Mouse (Mus musculus) stomach, embryonic 14.5 days (tissue): Measurements from ENCODE around the gene Bcs1l. TPM values are rescaled to one million over a fixed set of nuclear protein-coding genes. Genes with fewer than 3 reads are reported as not detected.

ENCODE experiments used
- ATAC-seq: fragments of 200-750 bp; cut with Nextera tagmentation; 2 replicates; pipeline ENCODE4 v1.8.0; 2017; ENCODE audit warnings: low read depth, moderate TSS enrichment; ENCODE audit not compliant: insufficient number of reproducible peaks, insufficient read depth, low FRiP score
- H3K27ac ChIP-seq: fragments of 300-500 bp; sonication (generic); 2 replicates; pipeline ENCODE4 v1.5.1; 2014; ENCODE audit warnings: mild to moderate bottlenecking, low read length, moderate library complexity, mixed read lengths
- H3K27me3 ChIP-seq: fragments of 300-500 bp; sonication (generic); 2 replicates; pipeline ENCODE4 v1.6.1; 2014; ENCODE audit warnings: low read length, control low read depth, mixed read lengths; ENCODE audit not compliant: control insufficient read depth, insufficient read depth
- H3K36me3 ChIP-seq: fragments of 300-500 bp; sonication (generic); 2 replicates; pipeline ENCODE4 v1.6.1; 2014; ENCODE audit warnings: mild to moderate bottlenecking, control low read depth, low read length, moderate library complexity, mixed read lengths; ENCODE audit not compliant: control insufficient read depth, insufficient read depth
- H3K4me1 ChIP-seq: fragments of 300-500 bp; sonication (generic); 2 replicates; pipeline ENCODE4 v1.6.1; 2014; ENCODE audit warnings: low read length, control low read depth, mixed read lengths; ENCODE audit not compliant: control insufficient read depth, insufficient read depth
- H3K4me2 ChIP-seq: fragments of 300-500 bp; sonication (generic); replicated peaks from 2 replicates; pipeline ENCODE4 v1.6.1; 2014; ENCODE audit warnings: low read depth, low read length, control low read depth
- H3K4me3 ChIP-seq: fragments of 300-500 bp; sonication (generic); 2 replicates; pipeline ENCODE4 v1.5.1; 2014; ENCODE audit warnings: low read depth, low read length, control low read depth
- H3K9ac ChIP-seq: fragments of 300-500 bp; sonication (generic); replicated peaks from 2 replicates; pipeline ENCODE4 v1.6.1; 2014; ENCODE audit warnings: low read depth, mild to moderate bottlenecking, control low read depth, low read length, moderate library complexity, mixed read lengths
- H3K9me3 ChIP-seq: fragments of 300-500 bp; sonication (generic); 2 replicates; pipeline ENCODE4 v1.6.1; 2016; ENCODE audit warnings: low read depth, low read length, control low read depth; ENCODE audit not compliant: control insufficient read depth
- WGBS: fragments of 180-500 bp; shearing (Covaris S2); extraction: QIAGEN DNeasy Blood & Tissue Kit; methylation state at CpG from one replicate; pipeline ENCODE4 v1.1.7; 2014; 5-methylcytosine and 5-hydroxymethylcytosine counted together
- polyA plus RNA-seq: library from polyadenylated mRNA; unstranded; fragments of >200 nt; fragmentation: Nextera tagmentation; extraction: Ambion mirVana; gene quantifications from 2 replicates; pipeline ENCODE4 v1.2.1, GENCODE M21; 2014

Bcs1l gene
- polyA plus RNA-seq, 1 experiment from 2014 or later, result 20.0 TPM

DNA sequence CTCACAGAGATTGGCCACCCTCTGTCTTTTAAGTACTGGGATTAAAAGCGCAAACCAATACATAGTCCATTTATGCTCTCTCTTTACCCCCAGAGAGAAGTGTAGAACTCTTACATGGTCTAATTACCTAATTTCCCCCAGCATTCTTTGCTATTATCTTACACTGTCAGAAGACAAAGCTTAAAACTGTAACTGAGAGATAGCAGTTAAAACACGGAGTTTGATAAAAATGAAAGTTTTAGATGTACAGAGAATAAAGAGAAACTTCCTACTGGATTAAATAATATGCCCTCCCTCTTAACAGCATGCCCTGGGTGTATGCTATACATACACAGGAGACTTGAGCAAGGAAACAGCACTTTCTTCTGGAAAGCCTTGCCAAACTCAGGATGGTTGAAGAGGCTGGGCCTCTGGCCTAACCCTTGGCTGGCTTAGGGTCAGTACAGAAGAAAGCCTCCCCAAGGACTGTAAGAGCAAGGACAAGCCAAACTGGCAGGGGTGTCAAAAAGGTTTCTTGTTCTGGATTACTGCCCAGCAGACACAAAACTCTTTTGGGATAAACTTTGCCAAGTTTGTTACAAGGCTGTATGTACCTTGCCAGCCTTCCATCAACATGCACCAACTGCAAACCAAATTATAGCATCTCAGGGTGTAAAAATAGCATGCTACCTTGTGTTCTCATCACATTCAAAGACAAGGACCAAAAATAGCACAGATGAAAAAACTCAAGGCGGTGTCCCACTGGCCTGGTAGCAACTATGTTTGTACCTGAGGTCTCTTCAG is 3.3 kb upstream of the Bcs1l start:
- Histone ChIP-seq H3K27me3 (no peaks in the 10 kb centered on the region), H3K4me1 (peaks cover 8% of the 10 kb centered on the region), H3K9me3 (no peaks in the 10 kb centered on the region), H3K27ac (no peak overlapping the region), H3K4me3 (no peak overlapping the region), H3K4me2 (no peak overlapping the region), H3K9ac (no peak overlapping the region), H3K36me3 (peaks cover 16% of the 10 kb centered on the region; the same call in 1 of the 2 replicates)
- WGBS, result 92% methylated on average over 3 of the region's 3 CpGs
- ATAC-seq, result no peak

DNA sequence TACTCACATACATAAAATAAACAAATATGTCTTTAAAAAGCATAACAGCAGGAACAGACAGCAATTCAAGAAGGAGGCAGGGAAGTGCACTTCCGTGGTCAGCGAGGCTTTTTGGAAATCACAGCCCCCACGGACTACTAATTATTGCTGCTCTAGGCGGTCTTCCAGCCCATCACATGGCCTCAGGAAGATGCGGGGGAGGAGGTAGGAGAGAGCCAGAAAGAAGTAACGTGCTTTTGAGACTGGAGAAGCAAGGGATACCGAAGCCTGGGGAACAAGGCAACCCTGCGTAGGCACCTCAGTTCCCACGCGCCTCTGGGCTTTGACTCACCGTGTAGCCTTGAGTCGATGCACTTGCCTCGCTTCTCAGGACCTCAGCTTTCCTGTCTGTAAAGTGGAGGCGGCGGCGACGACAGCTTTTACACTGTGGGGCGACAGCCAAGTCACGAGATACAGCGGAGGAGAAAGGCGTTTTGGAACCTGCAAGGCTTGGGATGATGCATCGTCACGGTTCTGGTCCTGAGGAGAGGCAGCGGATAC is 786 bp upstream of the Bcs1l start:
- peaks cover 8% of the 10 kb centered on the region for H3K4me1 ChIP-seq
- H3K4me2 ChIP-seq, result peak overlapping the region; percentile 80
- no peaks in the 10 kb centered on the region for H3K27me3 ChIP-seq
- no peaks in the 10 kb centered on the region for H3K9me3 ChIP-seq
- no peak for ATAC-seq
- peak overlapping the region; percentile 80 for H3K27ac ChIP-seq
- peak overlapping the region; percentile 79 for H3K4me3 ChIP-seq
- H3K36me3 ChIP-seq, result peaks cover 25% of the 10 kb centered on the region; the same call in 1 of the 2 replicates
- under 1% methylated on average over 24 of the region's 24 CpGs for WGBS
- H3K9ac ChIP-seq, result peak overlapping the region; percentile 60

DNA sequence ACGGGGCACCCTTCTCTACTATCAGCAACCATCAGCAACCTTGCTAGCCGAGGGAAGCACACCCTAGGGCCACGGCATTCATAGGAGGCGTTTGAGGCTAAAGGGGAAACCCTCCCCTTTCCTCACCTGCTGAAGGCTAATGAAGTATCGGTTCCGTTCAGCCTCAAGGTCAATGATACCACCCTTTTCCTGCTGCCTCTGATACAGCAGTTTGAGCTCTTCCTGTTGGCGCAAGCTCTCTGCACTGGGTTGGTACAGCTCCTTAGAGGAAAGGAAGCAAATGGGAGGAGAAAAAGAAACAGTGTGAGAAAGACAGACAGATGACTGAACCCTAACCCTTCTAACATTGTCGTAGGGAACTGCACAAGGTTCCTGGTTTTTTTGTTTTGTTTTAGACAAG is 6.3 kb downstream of the Bcs1l start:
- Histone ChIP-seq H3K36me3 (peaks cover 66% of the 10 kb centered on the region), H3K9ac (no peak overlapping the region), H3K27me3 (no peaks in the 10 kb centered on the region), H3K4me2 (no peak overlapping the region), H3K4me3 (no peak overlapping the region), H3K4me1 (no peaks in the 10 kb centered on the region), H3K9me3 (no peaks in the 10 kb centered on the region), H3K27ac (no peak overlapping the region)
- WGBS, result 85% methylated on average over 8 of the region's 8 CpGs
- ATAC-seq, result no peak

DNA sequence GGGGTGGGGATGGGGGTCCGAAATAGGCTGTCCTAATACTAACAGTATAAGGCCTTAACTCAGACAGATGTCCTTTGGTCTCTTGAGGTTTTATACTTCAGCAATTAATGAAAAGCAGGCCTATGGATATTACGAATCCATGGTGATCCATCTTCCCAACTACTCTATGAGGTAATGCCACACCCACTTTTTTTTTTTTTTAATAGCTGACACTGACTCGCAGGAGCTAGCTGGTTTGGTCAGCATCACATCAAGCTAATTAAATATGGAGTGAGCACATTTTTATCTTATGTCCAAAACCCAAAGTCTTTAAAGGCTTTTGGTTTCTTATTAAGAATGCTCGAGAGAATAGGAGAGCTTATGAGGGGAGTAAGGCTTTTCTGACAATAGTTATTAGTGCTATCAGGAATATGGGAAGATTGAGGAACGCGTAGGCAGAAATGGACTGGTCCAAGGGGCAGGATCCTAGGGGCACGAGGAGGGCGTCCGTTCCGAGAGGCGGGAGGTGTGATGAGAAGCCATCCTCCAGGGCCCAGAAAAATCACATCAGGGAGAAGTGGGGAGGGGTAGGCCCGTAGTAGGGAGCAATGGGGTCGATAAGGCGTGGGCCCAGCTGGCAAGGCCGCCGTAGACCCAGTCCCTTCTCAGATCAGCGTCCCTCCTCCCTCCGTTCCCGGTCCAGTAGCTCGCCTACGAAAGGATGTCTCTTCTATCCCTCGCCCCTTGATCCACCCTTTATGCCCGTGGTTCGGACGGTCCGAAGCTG is 12.6 kb downstream of the Bcs1l start:
- H3K4me1 ChIP-seq, result no peaks in the 10 kb centered on the region
- peak overlapping the region; percentile 61 for H3K4me2 ChIP-seq
- peak overlapping the region; percentile 86 for H3K4me3 ChIP-seq
- peak; percentile 15; the same call in 1 of the 2 replicates for ATAC-seq
- H3K27ac ChIP-seq, result peak overlapping the region; percentile 24; the same call in 1 of the 2 replicates
- H3K9ac ChIP-seq, result peak overlapping the region; percentile 73
- 8% methylated on average over 20 of the region's 26 CpGs for WGBS
- H3K27me3 ChIP-seq, result no peaks in the 10 kb centered on the region
- H3K36me3 ChIP-seq, result peaks cover 21% of the 10 kb centered on the region
- no peaks in the 10 kb centered on the region for H3K9me3 ChIP-seq

DNA sequence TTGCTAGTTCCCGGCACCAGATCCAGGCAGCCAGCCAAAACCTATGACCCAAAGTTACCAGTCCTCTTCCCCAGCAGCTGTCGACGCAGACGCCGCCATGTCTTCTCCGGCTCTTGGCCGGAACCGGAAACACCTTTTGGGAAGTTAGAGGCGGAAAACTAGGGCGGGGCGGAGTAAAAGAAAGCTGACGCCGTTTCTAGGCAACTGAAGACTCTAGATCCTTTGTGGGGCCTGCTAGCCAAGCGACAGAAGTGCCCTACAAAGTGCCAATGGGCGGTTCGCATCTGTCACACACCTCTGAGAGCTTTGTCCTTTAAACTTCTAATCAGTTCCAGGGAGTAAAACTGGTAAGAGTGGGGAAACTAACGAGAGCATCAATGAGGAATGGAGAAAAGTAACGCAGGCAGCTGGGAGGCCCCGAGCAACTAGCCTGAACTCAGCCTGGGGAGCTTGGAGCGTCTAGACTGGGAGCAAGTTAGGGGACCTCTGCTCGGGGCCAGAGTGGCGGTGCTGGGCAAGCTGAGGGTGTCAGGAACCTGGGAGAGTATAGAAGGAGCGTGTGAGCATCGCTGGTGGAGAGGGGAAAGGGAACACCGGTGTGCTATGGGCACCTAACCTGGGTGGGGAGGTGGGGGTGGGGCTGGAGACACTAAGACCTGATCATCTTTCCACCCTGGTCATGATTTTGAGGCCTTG is 13.3 kb downstream of the Bcs1l start, which contains the start of the genes Rnf25 and Stk36:
Rnf25 (minus strand) TSS at position 131 of the 696 bp plus-strand sequence.
Stk36 (plus strand) TSS at position 179 of the 696 bp plus-strand sequence.
- Histone ChIP-seq H3K27ac (peak within 1 kb of the TSS; percentile 24; the same call in 1 of the 2 replicates), H3K9ac (peak within 1 kb of the TSS; percentile 73)
- whole genome bisulfite sequencing, result 7% methylated on average over 25 of the region's 25 CpGs

DNA sequence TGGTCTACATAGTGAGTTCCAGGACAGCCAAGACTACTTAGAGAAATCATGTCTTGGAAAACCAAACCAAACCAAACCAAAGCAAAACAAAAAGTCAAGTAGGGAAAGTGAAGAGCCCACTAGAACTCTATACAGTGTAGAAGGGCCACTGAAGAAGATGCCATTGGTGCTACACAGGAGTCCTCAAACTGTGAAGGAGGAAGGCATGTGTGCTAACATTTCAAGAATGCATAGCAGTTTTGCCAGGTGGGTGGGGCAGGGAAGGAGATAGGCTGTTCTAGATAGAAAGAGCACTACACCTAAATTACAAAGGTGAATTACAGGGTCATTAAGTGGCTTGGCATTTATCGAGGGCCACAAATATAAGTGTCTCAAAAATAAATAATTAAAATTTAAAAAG is 36.1 kb downstream of the Bcs1l start:
- Histone ChIP-seq H3K36me3 (no peaks in the 10 kb centered on the region), H3K27ac (no peak overlapping the region), H3K4me3 (no peak overlapping the region), H3K4me2 (no peak overlapping the region), H3K4me1 (no peaks in the 10 kb centered on the region), H3K9ac (no peak overlapping the region), H3K27me3 (no peaks in the 10 kb centered on the region), H3K9me3 (no peaks in the 10 kb centered on the region)
- no peak for ATAC-seq
- whole genome bisulfite sequencing, result 79% methylated on average over 1 of the region's 1 CpGs

More for the DNA sequence above, 13.3 kb downstream of the Bcs1l start, which contains the start of the genes Rnf25 and Stk36:
- Histone ChIP-seq H3K4me3 (peak within 1 kb of the TSS; percentile 86), H3K4me2 (peak within 1 kb of the TSS; percentile 61), H3K36me3 (peaks cover 17% of the 10 kb centered on the region; the same call in 1 of the 2 replicates), H3K9me3 (no peaks in the 10 kb centered on the region), H3K27me3 (no peaks in the 10 kb centered on the region), H3K4me1 (no peaks in the 10 kb centered on the region)
- peak; percentile 87 for ATAC-seq

DNA sequence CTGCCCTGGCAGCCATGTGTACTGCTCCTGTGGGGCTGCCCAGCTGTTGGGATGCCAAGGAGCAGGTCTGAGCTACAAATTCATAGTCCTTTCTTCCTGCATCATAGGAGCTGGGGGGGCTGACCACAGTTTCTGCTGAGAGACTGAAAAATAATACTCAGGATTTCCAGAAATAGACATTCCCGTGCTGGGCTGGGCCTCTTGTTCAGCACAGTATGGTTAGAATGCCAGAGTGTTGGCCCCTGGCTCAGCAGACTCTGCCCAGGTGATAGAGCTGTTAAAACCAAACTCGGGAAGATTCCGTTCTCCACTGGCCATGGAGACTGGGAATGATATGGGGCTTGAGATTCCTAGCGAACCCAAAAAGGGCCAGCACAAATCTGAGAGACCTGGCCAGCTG is 38.0 kb downstream of the Bcs1l start:
- no peak for ATAC-seq
- Histone ChIP-seq H3K9me3 (no peaks in the 10 kb centered on the region), H3K9ac (no peak overlapping the region), H3K4me1 (no peaks in the 10 kb centered on the region), H3K27me3 (no peaks in the 10 kb centered on the region), H3K36me3 (no peaks in the 10 kb centered on the region), H3K4me3 (no peak overlapping the region), H3K4me2 (no peak overlapping the region), H3K27ac (no peak overlapping the region)
- WGBS, result 86% methylated on average over 4 of the region's 4 CpGs

DNA sequence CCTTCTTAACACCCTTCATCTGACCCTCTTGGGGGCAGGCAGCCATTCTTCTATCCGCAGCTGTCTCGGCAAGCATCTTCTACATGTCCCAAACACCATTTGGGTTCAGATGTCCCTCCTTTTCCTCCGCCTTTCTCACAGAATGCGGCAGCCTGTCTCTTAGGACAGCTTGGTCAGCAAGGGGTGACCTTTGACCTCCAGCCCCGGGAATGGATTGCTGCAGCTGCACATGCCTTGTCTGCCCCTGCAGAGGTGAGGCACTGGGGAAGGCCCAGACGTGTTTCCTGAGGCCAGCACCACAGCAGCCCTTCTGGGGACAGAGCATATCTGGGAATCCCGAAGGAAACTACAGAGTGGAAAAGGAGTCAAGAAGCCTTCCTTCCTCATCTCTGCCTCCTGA is 39.9 kb downstream of the Bcs1l start:
- ATAC-seq, result no peak
- H3K27me3 ChIP-seq, result no peaks in the 10 kb centered on the region
- H3K4me3 ChIP-seq, result no peak overlapping the region
- 48% methylated on average over 7 of the region's 7 CpGs for WGBS
- no peaks in the 10 kb centered on the region for H3K9me3 ChIP-seq
- no peak overlapping the region for H3K4me2 ChIP-seq
- H3K27ac ChIP-seq, result no peak overlapping the region
- no peak overlapping the region for H3K9ac ChIP-seq
- no peaks in the 10 kb centered on the region for H3K36me3 ChIP-seq
- H3K4me1 ChIP-seq, result no peaks in the 10 kb centered on the region
